Mouse (Mus musculus): ENCODE measurements at regions not wholly inside any gene's neighbourhood (a gene's known extent, or its start where the extent isn't known, plus 50 kb on each side); places are given as distances from the start of the nearest gene placed in this dataset.

GRCm38 (mm10) chr12:27471557-27471956 is 129.2 kb upstream of the Sox11 start:
- no peak for DNase-seq

- no peak for DNase-seq
Observed at GRCm38 (mm10) chr12:27470346-27470745, 128.0 kb upstream of the Sox11 start.

- DNase-seq = no peak
Observed at GRCm38 (mm10) chr12:27468782-27469181, 126.4 kb upstream of the Sox11 start.

- DNase-seq = no peak
Observed at GRCm38 (mm10) chr12:27468141-27468540, 125.8 kb upstream of the Sox11 start.

GRCm38 (mm10) chr12:27465499-27466150 is 123.3 kb upstream of the Sox11 start:
- DNase-seq = no peak

GRCm38 (mm10) chr12:27458674-27459073 is 116.3 kb upstream of the Sox11 start:
- DNase-seq = no peak

- no peak for DNase-seq
Observed at GRCm38 (mm10) chr12:27437661-27438345, 95.4 kb upstream of the Sox11 start.

GRCm38 (mm10) chr12:27431338-27431737 is 89.0 kb upstream of the Sox11 start:
- DNase-seq = no peak

- no peak for DNase-seq
Observed at GRCm38 (mm10) chr12:27417387-27418009, 75.1 kb upstream of the Sox11 start.

- DNase-seq = no peak
Observed at GRCm38 (mm10) chr12:27410555-27410954, 68.2 kb upstream of the Sox11 start.

- no peak for DNase-seq
Observed at GRCm38 (mm10) chr12:27408440-27408839, 66.1 kb upstream of the Sox11 start.

GRCm38 (mm10) chr12:27399392-27399791 is 57.0 kb upstream of the Sox11 start:
- peak; percentile 6 for DNase-seq
